Mouse (Mus musculus) cerebellum, adult 2 months (tissue): ENCODE measurements around the gene Cep170.

Experiments
- CTCF ChIP-seq: fragments of 200-500 bp; IDR thresholded peaks from 2 replicates; pipeline ENCODE4 v1.5.1; 2011; ENCODE audit warnings: low read depth, mild to moderate bottlenecking, control low read depth, low read length, moderate library complexity, borderline replicate concordance; ENCODE audit not compliant: insufficient read depth
- POLR2A ChIP-seq: fragments of 200-500 bp; IDR thresholded peaks from 2 replicates; pipeline ENCODE4 v1.6.1; 2011; ENCODE audit warnings: low read length, control low read depth, borderline replicate concordance; ENCODE audit not compliant: insufficient read depth

GRCm38 (mm10) chr1:176727372-176727771, 86.5 kb downstream of the Cep170 start:
- TF ChIP-seq CTCF (no peak), POLR2A (no peak)
